Mouse (Mus musculus) myocyte (in vitro differentiated cells): ENCODE results near the gene Ffar3. TPM values are rescaled to one million over a fixed set of nuclear protein-coding genes. Genes with fewer than 3 reads are reported as not detected.

Experiments
- H3K27me3 ChIP-seq: one replicate; pipeline ENCODE4 v1.6.1; 2011; ENCODE audit not compliant: control insufficient read depth, insufficient read depth, insufficient read length
- H3K36me3 ChIP-seq: one replicate; pipeline ENCODE4 v1.6.1; 2011; ENCODE audit not compliant: control insufficient read depth, insufficient read depth
- H3K4me2 ChIP-seq: one replicate; pipeline ENCODE4 v1.6.1; 2011; ENCODE audit warnings: low read depth, control low read depth
- H3K4me3 ChIP-seq: one replicate; pipeline ENCODE4 v1.5.1; 2011; ENCODE audit warnings: mild to moderate bottlenecking, control low read depth, moderate library complexity
- H3K79me2 ChIP-seq: one replicate; pipeline ENCODE4 v1.6.1; 2011; ENCODE audit not compliant: control insufficient read depth, insufficient read depth
- H3ac ChIP-seq: one replicate; pipeline ENCODE4 v1.6.1; 2011; ENCODE audit not compliant: control insufficient read depth, insufficient read length
- E2F4 ChIP-seq: IDR thresholded peaks from one replicate; pipeline ENCODE4 v1.6.1; 2011; ENCODE audit warnings: mild to moderate bottlenecking, control low read depth, moderate library complexity; ENCODE audit not compliant: insufficient read depth
- MAX ChIP-seq: IDR thresholded peaks from one replicate; pipeline ENCODE4 v1.6.1; 2011; ENCODE audit warnings: low read depth, mild to moderate bottlenecking, control low read depth
- MYOD1 ChIP-seq, 3 experiments: IDR thresholded peaks; one replicate each; pipeline ENCODE4 v1.6.1; 2011; ENCODE audit warnings: control low read depth in 2 of 3, low read depth in 2 of 3, mild to moderate bottlenecking in 2 of 3, moderate library complexity in 1 of 3; ENCODE audit not compliant: insufficient read length in 2 of 3, control insufficient read depth in 1 of 3
- MYOG ChIP-seq, 3 experiments: IDR thresholded peaks; one replicate each; pipeline ENCODE4 v1.6.1; 2011; ENCODE audit warnings: control low read depth in 2 of 3, low read depth in 2 of 3, mild to moderate bottlenecking in 2 of 3; ENCODE audit not compliant: insufficient read length in 2 of 3, control insufficient read depth in 1 of 3, insufficient read depth in 1 of 3
- POLR2A ChIP-seq: IDR thresholded peaks from one replicate; pipeline ENCODE4 v1.6.1; 2011; ENCODE audit warnings: low read depth, mild to moderate bottlenecking, control low read depth, moderate library complexity; ENCODE audit not compliant: insufficient read length
- POLR2AphosphoS2 ChIP-seq: IDR thresholded peaks from one replicate; pipeline ENCODE4 v1.6.1; 2011; ENCODE audit warnings: low read depth, control low read depth; ENCODE audit not compliant: insufficient read length
- REST ChIP-seq: IDR thresholded peaks from one replicate; pipeline ENCODE4 v1.6.1; 2011; ENCODE audit warnings: mild to moderate bottlenecking, control low read depth, moderate library complexity; ENCODE audit not compliant: insufficient read depth, insufficient read length
- SRF ChIP-seq: IDR thresholded peaks from one replicate; pipeline ENCODE4 v1.6.1; 2011; ENCODE audit warnings: low read depth; ENCODE audit not compliant: control insufficient read depth, insufficient read length
- TCF3 ChIP-seq: IDR thresholded peaks from one replicate; pipeline ENCODE4 v1.6.1; 2011; ENCODE audit warnings: low read depth, control low read depth; ENCODE audit not compliant: insufficient read length
- USF1 ChIP-seq: IDR thresholded peaks from one replicate; pipeline ENCODE4 v1.6.1; 2011; ENCODE audit warnings: low read depth, mild to moderate bottlenecking, control low read depth, moderate library complexity
- polyA plus RNA-seq: library from polyadenylated mRNA; unstranded; fragments of >200 nt; fragmentation: generic; extraction: Trizol; gene quantifications from one replicate; pipeline ENCODE4 v1.2.1, GENCODE M21; 2012; ENCODE audit warnings: missing spikeins

Ffar3 gene
- polyA plus RNA-seq, 1 experiment: not detected

GRCm38 (mm10) chr7:30810319-30810718, 45.7 kb downstream of the Ffar3 start:
- Histone ChIP-seq H3ac (no peak overlapping the region), H3K27me3 (no peaks in the 10 kb centered on the region), H3K4me3 (no peak overlapping the region), H3K4me2 (no peak overlapping the region), H3K36me3 (no peaks in the 10 kb centered on the region), H3K79me2 (no peaks in the 10 kb centered on the region)
- TF ChIP-seq MAX (no peak), MYOG (IDR thresholded peaks at IDR 0.05; ENCODE audit: control insufficient read depth in 1 of 3, insufficient read depth in 1 of 3, insufficient read length in 2 of 3, low read depth in 2 of 3) (no peak), POLR2A (no peak)

DNA sequence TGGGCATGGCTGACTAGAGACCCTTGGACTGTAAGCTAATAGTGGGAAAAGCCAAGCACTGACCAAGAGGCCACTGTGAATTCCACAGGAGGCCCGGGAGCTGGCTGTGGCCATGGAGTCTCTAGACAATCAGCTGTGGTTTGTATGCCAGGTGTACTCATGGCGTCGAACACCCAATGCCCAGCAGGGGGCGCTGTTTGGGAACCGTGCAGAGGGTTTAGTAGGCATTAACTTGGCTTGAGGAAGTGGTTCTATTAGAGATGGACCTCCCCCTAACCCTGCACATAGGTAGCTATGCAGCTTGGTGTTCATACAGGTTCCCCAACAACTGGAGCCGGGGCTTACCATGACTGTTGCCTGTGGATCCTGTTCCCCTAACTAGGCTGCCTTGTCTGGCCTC, 50.1 kb downstream of the Ffar3 start:
- no peak overlapping the region for H3ac ChIP-seq
- TF ChIP-seq TCF3 (no peak), USF1 (no peak), REST (no peak), E2F4 (no peak), MAX (no peak), MYOG (IDR thresholded peaks at IDR 0.05; ENCODE audit: control insufficient read depth in 1 of 3, insufficient read depth in 1 of 3, insufficient read length in 2 of 3, low read depth in 2 of 3) (no peak), SRF (no peak), POLR2A (no peak), POLR2AphosphoS2 (no peak), MYOD1 (IDR thresholded peaks at IDR 0.05; ENCODE audit: control insufficient read depth in 1 of 3, insufficient read length in 2 of 3, low read depth in 2 of 3) (no peak)
- H3K4me2 ChIP-seq: no peak overlapping the region
- H3K36me3 ChIP-seq: no peaks in the 10 kb centered on the region
- no peaks in the 10 kb centered on the region for H3K27me3 ChIP-seq
- H3K79me2 ChIP-seq: no peaks in the 10 kb centered on the region
- no peak overlapping the region for H3K4me3 ChIP-seq

Other genes with a start within 250 kb of the Ffar3 start
- 0.59 TPM for gene Upk1a, start 243.3 kb downstream of the Ffar3 start, polyA plus RNA-seq
- 1,108 TPM for gene Cox6b1, start 230.0 kb downstream of the Ffar3 start, polyA plus RNA-seq
- not detected for gene Etv2, start 220.3 kb downstream of the Ffar3 start, polyA plus RNA-seq
- 124 TPM for gene Rbm42, start 205.9 kb downstream of the Ffar3 start, polyA plus RNA-seq
- gene Haus5, start 191.2 kb downstream of the Ffar3 start, polyA plus RNA-seq: 8.4 TPM
- gene Pmis2, start 184.6 kb downstream of the Ffar3 start, polyA plus RNA-seq: not detected
- gene 2200002J24Rik, start 157.3 kb downstream of the Ffar3 start, polyA plus RNA-seq: not detected
- not detected for gene Atp4a, start 144.0 kb downstream of the Ffar3 start, polyA plus RNA-seq
- gene Tmem147, start 126.6 kb downstream of the Ffar3 start, polyA plus RNA-seq: 241 TPM
- 0.05 TPM for gene Gapdhs, start 112.5 kb downstream of the Ffar3 start, polyA plus RNA-seq
- 0.79 TPM for gene Sbsn, start 104.7 kb downstream of the Ffar3 start, polyA plus RNA-seq
- gene Dmkn, start 92.4 kb downstream of the Ffar3 start, polyA plus RNA-seq: not detected
- not detected for gene Krtdap, start 68.3 kb downstream of the Ffar3 start, polyA plus RNA-seq
- gene Ffar2, start 32.4 kb downstream of the Ffar3 start, polyA plus RNA-seq: not detected
- not detected for gene Ffar1, start 5.4 kb upstream of the Ffar3 start, polyA plus RNA-seq
- gene Cd22, start 24.2 kb upstream of the Ffar3 start, polyA plus RNA-seq: not detected
- 0.01 TPM for gene Mag, start 58.7 kb upstream of the Ffar3 start, polyA plus RNA-seq
- not detected for gene Hamp2, start 68.5 kb upstream of the Ffar3 start, polyA plus RNA-seq
- not detected for gene Hamp, start 87.9 kb upstream of the Ffar3 start, polyA plus RNA-seq
- 88.6 TPM for gene Usf2, start 100.6 kb upstream of the Ffar3 start, polyA plus RNA-seq
- 0.02 TPM for gene Lsr, start 117.3 kb upstream of the Ffar3 start, polyA plus RNA-seq
- not detected for gene Fam187b, start 117.6 kb upstream of the Ffar3 start, polyA plus RNA-seq
- 31.0 TPM for gene Fxyd5, start 186.3 kb upstream of the Ffar3 start, polyA plus RNA-seq
- gene Fxyd7, start 195.3 kb upstream of the Ffar3 start, polyA plus RNA-seq: not detected
- gene Fxyd1, start 201.0 kb upstream of the Ffar3 start, polyA plus RNA-seq: 8.4 TPM
- not detected for gene Lgi4, start 203.2 kb upstream of the Ffar3 start, polyA plus RNA-seq
- 0.01 TPM for gene Fxyd3, start 220.5 kb upstream of the Ffar3 start, polyA plus RNA-seq